Mouse (Mus musculus) adrenal gland, adult 8-10 months (tissue): Measurements from ENCODE around the gene Pink1. TPM values are rescaled to one million over a fixed set of nuclear protein-coding genes. Genes with fewer than 3 reads are reported as not detected.

Experiments
- DNase-seq: peaks from one replicate; pipeline ENCODE4 v3.0.0; 2022
- total RNA-seq, 4 experiments: library from RNA; stranded (reverse); gene quantifications; 2 replicates each; pipeline ENCODE4 v1.2.4; 2022

The Pink1 gene
- 100 to 1,000 TPM; 172 to 218 (median 206) TPM for total RNA-seq

DNA sequence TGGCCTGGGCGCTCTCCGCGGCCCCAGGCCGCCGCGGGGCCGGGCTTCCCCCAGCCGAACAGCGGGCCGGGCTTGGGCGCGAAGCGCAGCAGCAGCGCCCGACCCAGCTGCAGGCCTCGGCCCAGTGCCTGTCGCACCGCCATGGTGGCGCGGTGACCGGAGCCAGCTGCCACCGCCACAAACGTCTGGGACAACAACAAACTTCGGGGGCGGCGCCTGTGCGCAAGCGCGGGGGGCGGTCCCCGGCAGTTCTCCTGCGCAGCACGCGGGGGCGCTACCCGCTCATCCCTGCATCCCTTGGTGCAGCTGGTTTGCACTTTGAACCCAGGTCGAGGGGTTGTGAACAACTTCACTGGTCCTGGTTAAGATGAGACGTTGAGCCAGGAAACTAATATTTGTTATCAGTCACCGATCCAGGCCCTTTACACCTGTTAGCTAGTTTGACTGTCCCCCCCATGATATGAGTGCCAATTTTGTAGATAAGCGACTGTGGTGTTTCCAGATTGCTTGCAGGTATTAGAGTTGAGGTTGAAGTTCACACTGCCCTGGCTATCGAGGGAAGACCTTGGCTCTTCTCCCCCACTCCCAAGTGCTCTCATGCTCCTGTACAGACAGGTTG lies at the start of gene Pink1:
Gene Pink1, minus strand, starts transcription at position 231 of the 619 bp plus-strand sequence.
- peak; percentile 87 for DNase-seq

DNA sequence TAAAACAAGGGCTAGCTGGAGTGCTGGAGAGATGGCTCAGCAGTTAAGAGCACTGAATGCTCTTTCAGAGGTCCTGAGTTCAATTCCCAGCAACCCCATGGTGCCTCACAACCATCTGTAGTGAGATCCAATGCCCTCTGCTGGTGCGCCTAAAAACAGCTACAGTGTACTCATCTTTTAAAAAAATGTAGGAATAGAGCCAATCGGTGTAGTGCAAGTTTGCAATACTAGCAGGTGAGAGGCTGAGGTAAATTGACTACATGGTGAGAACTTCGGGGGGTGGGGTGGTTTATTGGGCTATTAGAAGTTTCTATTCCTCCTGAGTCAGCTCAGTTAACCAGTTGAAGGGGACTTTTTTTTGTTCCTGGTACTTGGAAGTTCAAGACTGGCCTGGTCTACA lies 49.0 kb upstream of the Pink1 start:
- no peak for DNase-seq

DNA sequence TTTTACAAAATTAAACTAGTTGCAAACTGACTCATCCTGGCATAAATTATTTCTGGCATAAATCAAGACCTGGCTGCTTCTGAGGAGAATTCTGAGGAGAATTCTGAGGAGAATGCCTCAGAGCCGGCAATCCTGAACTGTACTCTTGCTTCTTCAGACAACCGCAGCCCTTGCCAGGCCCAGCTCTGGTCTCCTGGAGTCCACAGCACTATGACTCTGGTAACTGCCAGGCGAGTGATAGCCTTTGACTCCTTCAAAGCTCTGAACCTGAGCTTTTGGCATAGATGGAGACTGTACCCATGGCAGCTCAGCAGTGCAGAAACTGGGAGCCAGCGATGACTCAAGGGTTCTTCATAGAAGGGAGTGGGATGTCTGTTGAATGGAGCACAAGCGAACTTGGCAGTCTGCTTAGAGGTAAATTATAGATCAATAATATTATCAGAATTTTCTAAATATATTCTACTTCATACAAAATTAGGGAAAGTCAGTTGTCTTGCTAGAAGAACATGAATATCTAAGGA lies 44.9 kb upstream of the Pink1 start:
- no peak for DNase-seq

DNA sequence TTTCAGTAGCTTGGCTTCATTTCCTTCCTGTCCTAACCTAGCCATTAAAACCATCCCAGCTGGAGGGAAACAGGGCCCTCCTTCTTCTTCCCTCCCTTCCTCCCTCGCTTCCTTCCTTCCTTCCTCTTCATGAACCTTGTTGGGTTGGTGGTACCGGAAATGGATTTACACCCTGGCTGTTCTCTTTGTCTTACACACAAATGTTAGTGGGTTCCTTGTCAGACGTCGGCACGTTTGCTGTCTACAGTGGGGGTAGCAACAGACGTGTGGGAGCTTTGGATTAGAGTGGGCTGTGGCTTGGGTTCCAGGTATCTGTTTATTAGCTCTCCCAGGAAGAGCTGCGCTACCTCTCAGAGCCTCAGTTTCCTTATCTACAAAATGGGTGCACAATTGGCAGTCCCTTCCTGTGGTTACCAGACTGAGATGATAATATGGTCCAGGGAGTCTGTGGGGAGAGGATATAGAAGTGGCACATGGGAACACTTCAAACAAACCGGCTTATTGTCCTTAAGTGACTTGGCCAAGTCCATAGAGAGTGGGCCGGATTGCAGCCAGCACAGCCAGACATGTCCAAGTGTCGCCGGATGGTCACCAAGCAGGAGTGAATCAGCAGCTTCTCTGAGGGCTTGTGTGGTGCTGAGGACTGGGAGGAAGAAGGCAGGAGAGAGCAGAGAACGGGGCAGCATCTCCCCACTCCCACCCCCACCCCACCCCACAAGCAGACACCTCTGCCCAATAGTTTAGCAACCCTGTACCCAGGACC lies 42.6 kb upstream of the Pink1 start:
- no peak for DNase-seq

DNA sequence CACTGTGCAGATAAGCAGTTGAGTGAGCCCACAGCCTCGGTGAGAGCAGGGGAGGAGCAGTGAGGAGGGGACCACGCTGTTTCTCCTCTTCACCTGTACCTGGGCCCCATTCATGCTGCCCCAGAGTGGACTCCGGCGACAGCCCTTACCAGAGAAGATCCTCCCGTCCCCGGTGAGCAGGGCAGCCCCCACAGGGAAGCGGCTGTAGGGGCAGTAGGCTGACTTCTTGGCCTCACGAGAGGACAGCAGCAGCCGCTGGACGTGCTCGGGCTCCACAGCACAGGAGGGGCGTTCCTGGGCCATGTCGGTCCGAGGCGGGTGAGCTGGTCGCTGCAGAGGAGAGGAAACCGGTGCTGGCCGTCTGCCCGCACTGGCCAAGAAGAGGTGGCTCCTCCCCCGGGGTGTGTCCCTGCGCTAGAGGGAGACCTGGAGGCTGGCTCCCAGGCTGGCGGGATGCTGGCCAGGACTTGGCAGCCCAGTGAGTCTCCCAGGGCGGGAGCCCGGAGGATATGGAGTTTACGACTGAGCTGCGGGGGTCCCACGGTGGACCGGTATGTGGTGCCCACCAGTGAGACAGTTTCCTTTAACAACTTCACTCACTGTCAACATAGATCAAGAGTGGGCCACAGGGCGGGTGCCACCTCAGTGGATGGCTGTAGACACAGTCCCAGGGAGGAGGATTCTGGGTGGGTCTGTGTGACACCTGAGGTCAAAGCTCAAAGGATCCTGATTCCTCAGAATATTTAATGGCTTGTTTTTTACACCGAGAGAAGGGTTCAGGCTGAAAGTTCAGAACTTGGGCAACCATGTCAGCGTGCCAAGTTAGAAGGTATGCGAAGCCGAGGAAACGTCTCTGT lies 41.8 kb upstream of the Pink1 start, which contains the start of gene Cda:
Gene Cda, minus strand, starts transcription at position 352 of the 857 bp plus-strand sequence.
- peak; percentile 81 for DNase-seq

DNA sequence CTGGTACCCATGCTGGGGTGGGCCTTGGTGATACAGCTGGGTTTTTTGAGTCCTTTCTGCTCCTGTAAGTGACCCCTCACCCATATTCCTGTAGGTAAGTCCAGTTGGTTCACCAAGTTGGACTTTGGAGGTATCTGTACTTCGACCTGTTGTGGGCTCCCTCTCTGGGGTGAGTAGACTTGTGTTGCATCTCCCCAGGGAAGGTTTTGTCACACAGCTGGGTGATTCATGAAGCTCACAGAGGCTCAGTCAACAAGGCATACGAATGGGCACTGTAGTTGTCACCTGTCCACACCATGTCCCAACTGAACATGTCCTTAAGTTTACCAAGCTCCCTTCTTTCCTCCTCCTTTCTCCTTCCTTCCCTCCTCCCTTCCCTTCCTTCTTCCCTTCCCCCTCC lies 40.5 kb upstream of the Pink1 start:
- no peak for DNase-seq

DNA sequence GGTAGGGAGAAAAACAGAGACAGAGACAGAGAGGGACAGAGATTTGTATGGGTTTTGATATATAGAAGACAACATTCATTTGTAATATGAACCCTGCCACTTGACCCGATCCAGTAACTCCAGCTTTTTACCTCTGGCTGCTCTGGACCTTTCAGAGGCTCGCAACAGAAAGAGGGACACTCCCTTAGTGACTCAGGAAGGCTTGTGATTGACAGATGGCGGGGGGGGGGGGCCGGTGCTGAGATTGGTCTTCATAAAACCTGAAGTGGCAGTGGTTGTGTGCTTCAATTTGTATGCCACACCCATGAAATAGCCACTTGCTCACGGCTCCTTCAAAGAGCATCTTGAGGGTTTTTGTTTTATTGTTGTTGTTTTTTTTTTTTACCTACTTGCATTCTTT lies 37.4 kb upstream of the Pink1 start:
- DNase-seq = no peak

DNA sequence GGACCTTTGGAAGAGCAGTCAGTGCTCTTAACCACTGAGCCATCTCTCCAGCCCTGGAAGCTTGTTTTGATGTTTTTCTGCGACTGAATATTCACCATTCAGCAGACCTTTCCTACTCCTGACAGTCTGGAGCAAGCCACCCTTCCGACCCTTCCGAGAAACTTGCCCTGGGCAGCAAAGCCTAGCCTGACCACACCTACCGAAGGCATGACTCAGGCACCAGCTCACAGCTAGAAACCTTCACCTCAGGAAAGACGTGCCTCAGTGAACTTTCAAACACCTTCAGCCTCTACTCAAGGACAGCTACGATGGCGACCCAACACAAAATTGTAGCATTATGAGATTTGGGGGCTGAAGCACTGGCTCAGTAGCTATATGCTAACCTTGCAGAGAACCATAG lies 36.8 kb upstream of the Pink1 start:
- no peak for DNase-seq

DNA sequence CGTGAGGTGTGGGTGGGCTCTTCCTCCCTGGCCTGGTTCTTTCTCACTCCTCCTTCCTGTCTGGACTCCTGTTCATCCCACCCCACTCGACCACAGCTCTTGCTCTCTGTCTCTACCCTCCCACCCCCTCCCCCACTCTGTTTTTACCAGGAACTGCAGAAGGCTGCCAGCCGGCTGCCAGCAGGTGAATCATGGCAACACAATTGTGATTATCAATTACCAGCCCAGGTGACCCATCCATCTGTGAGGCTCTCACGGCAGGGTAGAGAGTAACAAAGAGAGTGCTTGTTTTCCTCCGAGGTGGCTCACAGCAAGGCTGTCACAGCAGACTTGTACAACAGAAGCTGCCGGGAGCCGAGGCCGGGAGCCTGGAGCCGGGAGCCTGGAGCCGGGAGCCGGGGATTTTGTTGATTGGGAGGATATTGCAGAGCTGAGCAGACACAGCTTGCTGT lies 35.3 kb upstream of the Pink1 start:
- DNase-seq = no peak

DNA sequence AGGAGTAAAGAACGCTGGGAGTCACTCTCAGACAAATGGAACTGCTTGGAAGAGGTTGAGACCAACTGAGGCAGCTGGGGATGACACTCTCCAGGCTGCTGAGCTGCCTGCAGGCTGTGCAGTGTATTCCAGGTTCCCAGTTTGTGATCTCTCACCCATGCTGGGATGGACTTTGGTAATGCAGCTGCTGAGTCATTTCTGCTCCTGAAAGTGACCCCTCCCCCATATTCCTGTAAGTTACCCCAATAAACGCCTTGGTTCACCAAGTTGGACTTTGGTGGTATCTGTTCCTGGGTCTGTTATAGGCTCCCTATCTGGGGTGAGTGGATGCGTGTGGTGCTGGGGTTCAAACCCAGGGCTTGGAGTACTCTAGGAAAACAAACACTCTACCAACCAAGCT lies 32.1 kb upstream of the Pink1 start:
- no peak for DNase-seq

DNA sequence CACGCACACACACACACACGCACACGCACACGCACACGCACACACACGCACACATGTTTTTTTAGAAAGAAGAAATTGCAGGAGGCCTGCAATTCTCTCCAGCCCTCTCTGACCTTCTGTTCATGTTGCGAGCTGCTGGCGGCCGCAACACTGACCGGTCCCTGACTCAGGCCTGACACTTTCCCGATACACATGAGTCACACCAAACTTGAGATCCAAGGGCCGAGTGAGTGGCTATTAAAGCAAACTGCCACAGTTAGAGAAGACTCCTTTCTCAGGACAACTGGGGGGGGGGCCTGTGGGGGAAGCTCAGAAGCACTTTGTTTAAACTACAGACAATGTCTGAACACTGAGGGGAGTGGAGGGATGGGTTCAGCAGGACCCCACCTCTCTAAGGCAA lies 30.4 kb upstream of the Pink1 start:
- DNase-seq = peak; percentile 64

DNA sequence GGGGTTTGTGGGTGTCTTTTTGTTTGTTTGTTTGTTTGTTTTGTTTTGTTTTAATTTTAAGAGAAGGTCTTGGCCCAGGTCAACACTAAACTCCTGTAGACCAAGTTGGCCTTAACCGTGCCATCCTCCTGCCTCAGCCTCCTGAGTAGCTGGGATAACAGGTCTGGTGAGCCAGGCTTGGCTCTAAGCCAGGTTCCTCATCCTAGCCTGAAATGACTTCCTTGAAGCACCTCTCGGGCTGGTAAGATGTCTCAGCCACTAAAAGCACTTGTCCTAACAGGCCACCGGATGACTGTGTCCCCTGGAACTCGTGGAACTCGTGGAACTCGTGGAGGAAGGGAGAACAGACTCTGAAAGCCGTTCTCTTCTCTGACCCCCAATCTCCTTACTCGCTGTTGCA lies 30.0 kb upstream of the Pink1 start:
- no peak for DNase-seq

DNA sequence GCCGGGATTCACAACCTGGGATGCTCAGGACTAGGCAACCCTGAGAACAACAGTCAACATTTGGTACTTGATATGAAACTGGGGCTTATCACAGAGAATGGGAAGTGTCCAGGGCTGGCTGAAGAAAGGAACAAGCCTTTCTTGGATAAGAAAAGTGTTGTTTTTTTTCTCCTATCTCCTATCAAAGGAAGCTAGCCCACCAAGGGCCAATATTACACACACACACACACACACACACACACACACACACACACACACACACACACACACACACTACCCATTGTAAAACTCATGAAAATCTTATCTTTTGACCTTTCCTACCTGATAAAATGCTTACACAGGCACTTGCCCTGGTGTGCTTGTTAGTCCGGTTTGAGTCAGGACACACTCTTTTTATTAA lies 29.4 kb upstream of the Pink1 start:
- no peak for DNase-seq

DNA sequence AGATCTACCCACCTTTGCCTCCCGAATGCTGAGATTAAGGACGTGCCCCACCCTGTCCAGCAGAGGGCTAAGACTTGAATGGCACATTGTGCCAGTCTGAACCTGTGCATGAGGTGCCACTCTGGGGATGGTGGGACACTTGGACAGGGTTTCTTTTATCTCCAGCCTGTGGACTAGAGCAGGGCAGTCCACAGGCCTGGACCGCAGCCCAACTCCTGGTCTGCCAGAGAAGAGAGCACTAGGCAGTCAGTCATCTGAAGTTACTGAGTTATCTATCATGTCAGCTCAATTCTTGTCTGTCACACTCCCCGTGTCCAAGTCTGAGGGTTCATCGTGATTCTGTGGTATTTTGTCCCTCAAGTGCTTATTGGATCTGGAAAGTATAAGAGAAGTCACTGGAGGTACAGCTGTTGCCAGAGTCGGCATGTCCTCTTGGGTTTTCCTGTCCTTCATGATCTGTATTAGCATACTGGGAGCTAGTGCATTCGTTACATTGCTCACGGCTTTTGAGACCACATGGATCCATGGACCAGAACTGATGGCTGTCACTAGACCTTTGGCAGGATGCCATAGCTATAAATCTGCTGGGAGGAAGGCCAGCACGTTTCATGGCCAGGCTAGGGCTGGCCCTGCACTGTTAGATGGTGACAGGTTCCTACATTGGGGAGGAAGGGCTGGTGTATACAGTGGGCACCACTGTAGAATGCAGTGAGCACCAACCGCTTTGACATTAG lies 27.5 kb upstream of the Pink1 start:
- no peak for DNase-seq

DNA sequence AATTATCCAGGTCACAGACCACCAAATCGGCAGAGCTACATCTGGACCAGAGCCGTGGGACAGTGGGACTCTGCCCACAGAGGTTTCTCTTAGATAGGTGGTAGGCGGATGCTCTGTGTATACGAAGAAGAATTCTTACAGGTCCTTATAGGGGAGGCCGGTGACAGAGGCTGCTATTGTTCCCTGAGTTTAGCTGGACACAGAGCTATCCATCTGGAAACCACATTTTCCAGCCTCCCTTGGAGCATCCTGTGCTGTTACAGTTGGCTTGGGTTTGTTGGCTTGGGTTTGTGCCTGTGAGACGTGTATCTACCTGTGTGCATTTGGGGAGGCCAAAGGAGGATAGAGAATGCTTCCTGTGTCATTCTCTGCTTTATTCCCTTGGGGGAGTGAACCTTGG lies 26.6 kb upstream of the Pink1 start:
- no peak for DNase-seq

DNA sequence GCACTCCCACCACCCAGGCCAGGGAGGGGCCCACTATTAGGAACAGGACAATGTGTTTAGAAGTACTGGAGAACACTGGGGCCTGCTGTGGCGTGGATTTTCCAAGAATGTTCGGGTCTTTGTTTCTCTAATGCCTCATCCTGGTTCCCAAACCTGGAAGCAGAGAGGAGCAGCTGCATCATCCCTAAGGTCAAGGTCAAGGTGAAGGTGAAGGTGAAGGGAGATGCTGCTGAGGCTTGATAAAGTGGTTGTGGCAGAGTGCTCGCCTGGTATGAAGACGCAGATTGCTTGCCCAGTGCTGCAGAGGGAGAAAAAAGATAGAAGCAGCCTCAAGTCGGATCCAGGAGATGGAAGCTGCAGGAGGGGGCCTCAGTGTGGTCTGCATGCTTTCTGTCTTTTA lies 25.7 kb upstream of the Pink1 start:
- DNase-seq = no peak

DNA sequence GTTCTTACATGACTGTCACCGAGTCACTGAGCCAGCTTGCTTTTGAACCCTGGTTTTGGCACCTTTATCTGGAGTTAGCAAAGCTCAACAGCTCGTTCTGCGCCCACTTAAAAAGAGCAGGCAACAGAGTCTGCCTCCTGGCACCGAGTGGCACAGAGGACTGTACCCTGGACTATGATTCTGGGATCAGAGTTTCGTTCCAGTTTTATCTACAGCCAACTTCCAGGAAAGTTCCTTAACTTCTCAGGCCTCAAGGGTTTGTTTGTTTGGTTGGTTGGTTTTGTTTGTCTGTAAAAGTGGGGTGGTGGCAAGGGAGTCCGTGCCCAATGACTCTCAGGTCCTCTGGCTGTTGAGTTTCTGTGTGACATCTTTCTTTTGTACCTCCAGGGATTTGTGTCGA lies 22.6 kb upstream of the Pink1 start:
- DNase-seq = no peak

DNA sequence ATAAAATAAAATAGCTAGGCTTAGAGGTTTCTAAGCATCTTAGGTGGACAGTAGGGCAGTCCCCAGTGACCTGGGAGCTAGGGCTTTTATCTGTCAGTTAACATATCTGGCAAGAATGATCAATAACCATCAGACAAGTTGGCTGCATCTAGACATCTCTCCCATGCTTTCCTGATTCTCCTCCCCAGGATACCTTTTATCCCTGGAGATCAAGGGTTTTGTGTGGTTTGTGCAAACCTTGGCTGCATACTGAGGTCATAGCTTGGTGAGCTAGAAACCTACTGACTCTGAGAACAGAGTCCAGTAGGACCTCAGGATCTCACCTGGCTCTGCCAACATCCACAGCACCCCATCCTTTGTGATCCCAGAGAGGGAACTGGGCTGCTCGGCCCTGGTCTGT lies 21.2 kb upstream of the Pink1 start:
- DNase-seq = no peak

DNA sequence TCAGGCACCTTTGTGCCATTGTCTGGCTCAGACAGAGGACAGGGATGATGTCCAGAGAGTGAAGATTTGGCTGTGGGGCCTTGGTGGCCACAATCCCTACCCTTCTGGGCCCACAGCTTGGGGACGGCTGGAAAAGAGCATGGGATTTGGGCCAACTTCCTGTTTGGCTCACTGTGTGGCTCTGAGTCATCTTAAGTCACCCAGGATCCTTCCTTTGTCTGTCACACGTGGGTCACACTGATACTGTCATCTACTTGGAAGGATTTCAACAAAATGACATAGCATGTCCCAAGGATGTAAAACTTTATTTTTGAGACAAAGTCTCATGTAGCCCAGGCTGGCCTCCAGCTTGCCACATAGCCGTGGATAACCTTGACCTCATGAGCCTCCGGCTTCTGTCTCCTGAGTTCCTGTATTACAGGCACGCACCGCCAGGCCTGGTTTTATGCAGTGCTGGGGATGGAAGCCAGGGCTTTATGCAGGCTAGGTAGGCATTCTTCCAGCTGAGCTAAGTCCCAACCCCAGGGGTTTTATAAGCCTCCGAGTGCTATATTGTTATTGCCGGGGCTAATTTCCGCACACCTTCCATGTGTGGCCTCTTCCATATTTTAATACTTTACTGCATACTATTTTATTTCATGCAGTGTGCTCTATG lies 18.9 kb upstream of the Pink1 start:
- peak; percentile 63 for DNase-seq

DNA sequence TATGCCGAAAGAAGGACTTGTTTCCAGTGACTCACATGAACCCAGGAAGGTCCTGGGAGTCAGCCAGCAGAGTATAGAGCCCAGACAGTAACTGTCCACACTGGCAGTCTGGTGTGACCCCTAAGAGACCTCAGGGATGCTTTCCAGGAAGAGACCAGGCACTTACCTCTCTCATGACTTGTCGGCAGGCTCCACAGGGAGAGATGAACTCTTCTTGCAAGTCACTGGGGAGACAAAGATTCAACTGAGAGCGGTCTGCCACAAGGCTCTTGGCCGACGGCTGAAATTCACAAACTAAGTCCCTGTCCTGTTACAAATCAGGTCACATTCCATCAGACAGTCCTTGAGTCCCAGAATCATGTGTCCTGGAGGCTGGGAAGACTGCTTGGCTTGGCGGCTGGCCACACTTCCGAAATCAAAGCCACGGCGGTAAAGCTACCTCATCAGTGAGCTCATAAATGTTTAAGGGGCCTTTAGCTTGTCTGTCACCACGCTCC lies 17.3 kb upstream of the Pink1 start:
- peak; percentile 75 for DNase-seq

DNA sequence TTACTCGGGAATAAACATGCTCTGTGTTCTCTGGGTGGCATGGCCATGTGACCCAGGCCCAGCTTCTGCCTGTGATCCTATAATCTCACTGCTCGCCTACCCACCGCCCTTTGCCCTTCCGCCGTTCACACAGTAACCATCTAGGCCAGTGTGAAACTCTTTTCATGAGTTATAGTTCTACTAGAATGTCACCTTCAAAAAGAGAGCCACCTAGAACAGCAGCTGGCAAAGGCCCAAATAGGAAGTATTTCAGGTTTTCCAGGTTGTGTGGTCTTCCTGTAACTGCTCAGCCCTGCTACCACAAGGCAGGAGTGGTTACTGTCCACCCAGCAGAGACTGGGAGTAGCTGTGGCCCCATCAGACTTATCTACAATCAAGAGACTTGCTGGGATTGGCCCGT lies 16.7 kb upstream of the Pink1 start:
- DNase-seq = no peak

DNA sequence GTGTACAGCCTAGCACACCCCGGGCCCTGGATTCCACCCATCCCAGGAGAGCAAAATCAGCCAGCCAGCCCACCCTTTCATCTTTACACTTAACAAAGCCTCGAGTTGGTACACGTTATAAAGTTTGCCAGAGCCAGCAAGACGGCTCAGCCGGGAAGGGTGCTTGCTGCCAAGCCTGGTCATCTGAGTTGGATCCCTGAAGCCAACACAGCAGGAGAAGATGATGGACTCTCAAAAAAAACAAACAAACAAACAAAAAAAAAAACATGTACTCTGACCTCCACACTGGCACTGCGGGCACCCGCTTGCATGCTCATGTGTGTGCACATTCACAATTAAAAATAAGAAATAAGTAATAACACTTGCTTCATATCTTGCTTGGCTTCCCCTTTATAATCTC lies 15.9 kb upstream of the Pink1 start:
- DNase-seq = no peak
